Mouse (Mus musculus): ENCODE results near the gene Ccdc114.

Ccdc114 gene

DNA sequence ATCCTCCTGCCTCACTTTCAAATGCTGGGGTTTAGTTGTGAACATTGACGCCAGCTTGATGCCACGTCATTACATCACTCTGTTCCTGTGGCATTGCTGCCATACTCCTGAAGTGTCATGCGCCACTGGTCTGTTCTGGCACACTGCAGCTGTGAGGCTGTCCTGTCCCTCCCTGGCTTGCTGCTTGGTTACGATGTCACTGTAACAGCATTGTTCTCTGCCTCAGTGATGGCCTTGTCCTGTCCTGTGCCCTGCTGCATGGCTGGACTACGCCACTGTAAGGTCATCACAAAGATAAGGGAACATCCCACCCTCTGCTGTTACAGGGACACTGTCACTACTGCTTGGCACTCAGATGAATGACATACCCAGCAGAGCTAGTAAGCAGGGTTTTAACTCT lies 57.7 kb downstream of the Ccdc114 start:
- no peak for DNase-seq (ENCODE audit: low read depth, low spot score)

GRCm38 (mm10) chr7:45986893-45987292 lies 63.0 kb downstream of the Ccdc114 start:
- peak; percentile 59 for DNase-seq (ENCODE audit: low read depth, low spot score)

DNA sequence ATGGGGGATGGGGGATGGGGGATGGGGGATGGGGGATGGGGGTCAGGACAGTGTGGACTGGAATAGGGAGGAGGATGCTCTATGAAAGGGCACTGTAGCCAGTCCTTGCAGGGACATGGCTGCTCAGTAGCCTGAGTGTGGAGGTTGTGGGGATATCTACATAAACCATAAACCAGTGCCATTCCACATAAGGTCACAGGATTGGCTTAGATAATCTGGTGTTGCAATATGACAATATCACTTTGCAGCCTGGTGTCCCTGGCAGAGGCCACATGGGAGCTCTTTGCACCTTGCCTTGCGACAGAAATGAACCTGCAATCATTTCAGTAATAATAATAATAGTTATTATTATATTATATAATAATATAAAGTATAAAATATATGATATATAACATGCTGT lies 64.5 kb downstream of the Ccdc114 start:
- no peak for DNase-seq (ENCODE audit: low read depth, low spot score)

GRCm38 (mm10) chr7:45992470-45992869 lies 68.6 kb downstream of the Ccdc114 start:
- DNase-seq (ENCODE audit: low read depth, low spot score): no peak
